ENCODE assay signal across 13 mouse cellular contexts in the genomic region with DNA sequence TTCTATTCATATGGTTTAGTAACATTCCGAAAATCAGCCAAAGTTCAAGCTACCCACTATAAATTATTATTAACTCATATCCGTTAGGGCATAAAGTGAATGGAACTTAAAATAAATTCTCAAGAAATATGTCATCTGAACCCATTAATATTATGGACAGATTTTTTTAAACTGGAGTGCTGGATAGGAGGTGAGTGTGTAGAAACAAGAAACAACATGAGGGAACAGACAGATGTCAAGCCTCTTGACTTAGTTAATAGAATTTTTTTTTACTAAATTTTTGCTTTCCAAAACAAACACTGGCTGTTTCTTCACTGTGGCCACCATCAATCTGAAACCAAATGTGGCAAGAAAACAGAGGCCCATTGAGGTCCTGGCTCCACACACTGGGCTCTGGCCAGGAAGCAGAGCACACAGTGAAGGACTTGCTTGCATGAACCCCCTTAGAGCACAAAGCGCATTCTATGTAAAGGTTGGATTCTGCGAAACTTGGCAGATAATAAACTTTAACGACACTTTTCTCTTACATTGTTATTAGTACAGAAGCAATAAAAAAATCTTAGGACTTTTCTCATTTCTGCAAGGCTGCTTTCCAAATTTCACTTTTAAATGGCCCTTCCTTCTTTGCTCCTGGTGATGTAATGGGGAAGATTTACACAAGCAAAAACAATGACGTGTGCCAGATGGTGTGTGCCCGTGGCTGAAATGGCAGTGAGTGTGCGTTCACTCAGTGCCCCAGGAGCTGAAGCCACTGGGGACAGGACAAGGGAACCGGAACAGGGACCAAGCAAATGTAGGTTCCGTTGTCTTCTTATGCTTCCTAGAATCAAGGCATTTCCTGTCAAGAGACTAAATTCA. TPM values are rescaled to one million over a fixed set of nuclear protein-coding genes. Genes with fewer than 3 reads are reported as not detected.
A peak's percentile ranks its signal among the peaks of the same experiment; 100 is the strongest.
DNase-seq lines count a peak whose midpoint lies in the region; ATAC-seq and TF ChIP-seq lines count a peak whose summit lies in the region.
"Had no signal": no experiment of that assay in that cellular context is flagged by ENCODE, and none has a peak within 500 bp of the region (broad histone marks: within the 10 kb centered on the region; RNA-seq: fewer than 3 reads in every experiment).

No protein-coding gene starts in this region.

- no peaks in the 10 kb centered on the region for H3K27me3 ChIP-seq in limb, embryonic 14.5 days (ENCODE audit: control insufficient read depth, insufficient read depth, low read length)
- H3K27me3 ChIP-seq: CH12.LX; embryonic facial prominence, embryonic 12.5 days had no signal

- 46% methylated on average over 10 of the region's 10 CpGs for WGBS in limb, embryonic 14.5 days

- H3K27ac ChIP-seq in limb, embryonic 14.5 days (replicated peaks; ENCODE audit: low read depth, low read length), result peak overlapping the region; percentile 70
- H3K27ac ChIP-seq: embryonic facial prominence, embryonic 12.5 days had no signal

- intact Hi-C loops in heart, postnatal 10 days (cut with DNase I), result no loop called here

- no peaks in the 10 kb centered on the region for H3K36me3 ChIP-seq in limb, embryonic 14.5 days (ENCODE audit: control insufficient read depth, insufficient read depth, low read length)
- H3K36me3 ChIP-seq: embryonic facial prominence, embryonic 12.5 days had no signal

- peaks cover 18% of the 10 kb centered on the region for H3K4me1 ChIP-seq in limb, embryonic 14.5 days (ENCODE audit: control insufficient read depth, insufficient read depth, low read length)
- H3K4me1 ChIP-seq: embryonic facial prominence, embryonic 12.5 days had no signal

- no peak for TF ChIP-seq POLR2A in limb, embryonic 14.5 days (IDR thresholded peaks at IDR 0.05; ENCODE audit: borderline replicate concordance, extremely low read depth, insufficient read depth, insufficient read length)

- H3K9me3 ChIP-seq in limb, embryonic 14.5 days (ENCODE audit: control insufficient read depth, low read length), result no peaks in the 10 kb centered on the region
- H3K9me3 ChIP-seq: embryonic facial prominence, embryonic 12.5 days had no signal

- ATAC-seq in limb, embryonic 14.5 days (ENCODE audit: low FRiP score, low read depth), result peak; percentile 82

- DNase-seq in heart, adult 8-10 months (ENCODE audit: low spot score), result peak; percentile 6
- DNase-seq in heart, postnatal 10 days, result no peak
- DNase-seq in layer of hippocampus, adult 18-20 months (ENCODE audit: low spot score in 2 of 2), result peak; percentile 9 to 13
- no peak for DNase-seq in layer of hippocampus, adult 9-10 months (ENCODE audit: low spot score)
- peak; percentile 53 for DNase-seq in fibroblast of lung, adult 2 months (ENCODE audit: low read depth)
- DNase-seq in limb, embryonic 14.5 days (ENCODE audit: low spot score), result peak; percentile 40
- DNase-seq in thymus, postnatal 10 days (ENCODE audit: low spot score in 2 of 2), result no peak
- no peak for DNase-seq in spleen, adult 18-20 months
- DNase-seq: cerebellum, adult 11-12 months; gastrocnemius, postnatal 36 days had no signal

- no peak overlapping the region for H3K9ac ChIP-seq in limb, embryonic 14.5 days (ENCODE audit: low read depth, low read length, severe bottlenecking)
- H3K9ac ChIP-seq: embryonic facial prominence, embryonic 12.5 days had no signal

- H3K4me2 ChIP-seq in limb, embryonic 14.5 days (replicated peaks; ENCODE audit: low read depth, low read length, severe bottlenecking), result 0 out of 2 replicates have a peak overlapping the region, but pooled peaks have one; percentile 3
- H3K4me2 ChIP-seq: embryonic facial prominence, embryonic 12.5 days had no signal

- H3K4me3 ChIP-seq in limb, embryonic 14.5 days (replicated peaks; ENCODE audit: low read length), result no peak overlapping the region
- H3K4me3 ChIP-seq: embryonic facial prominence, embryonic 12.5 days had no signal

RNA-seq across cellular contexts. Expression of a gene that starts 48.6 kb away (rescaled TPM):
- 10 to 100 TPM; 64.1 to 69.9 (median 68.6) TPM for total RNA-seq in heart, adult 8-10 months (2022)
- 100 to 1,000 TPM in 1 of 2 experiments, 10 to 100 TPM in 1; 93.8 to 102 TPM for total RNA-seq in heart, postnatal 10 days (2021)
- 10 to 100 TPM; 25.5 to 26.0 TPM for total RNA-seq in layer of hippocampus, adult 18-20 months (2021)
- polyA plus RNA-seq in limb, embryonic 14.5 days (2012; rRNA removed), result 10.2 and 10.5 TPM in 2 replicates
- 34.0 and 39.6 TPM in 2 replicates for polyA plus RNA-seq in limb, embryonic 14.5 days (2014; fragmentation: Nextera tagmentation; extraction: Ambion mirVana)
- total RNA-seq: CH12.LX; neutrophil, adult 5-6 weeks had no signal

Comparison
In these comparisons a context has a peak if more than half of its experiments do, and no peak if none do; other contexts are left out.
1. DNase-seq: peak in heart, adult 8-10 months (single experiment), layer of hippocampus, adult 18-20 months (2 of 2), fibroblast of lung, adult 2 months (single experiment) and limb, embryonic 14.5 days (single experiment); none in heart, postnatal 10 days (0 of 2), layer of hippocampus, adult 9-10 months (single experiment), thymus, postnatal 10 days (0 of 2) and spleen, adult 18-20 months (0 of 2).